Mouse (Mus musculus) small intestine, adult 2 months (tissue): ENCODE measurements around the gene Abhd8. TPM values are rescaled to one million over a fixed set of nuclear protein-coding genes. Genes with fewer than 3 reads are reported as not detected.

Source experiments
- H3K27ac ChIP-seq: fragments of 200-500 bp; 2 replicates; pipeline ENCODE4 v1.5.1; 2012; ENCODE audit warnings: low read depth, low read length, control low read depth, inconsistent platforms; ENCODE audit not compliant: insufficient read depth
- H3K27me3 ChIP-seq: fragments of 200-500 bp; 2 replicates; pipeline ENCODE4 v1.6.1; 2012; ENCODE audit warnings: mild to moderate bottlenecking, moderate library complexity, low read length, inconsistent platforms; ENCODE audit not compliant: control insufficient read depth, insufficient read depth
- H3K36me3 ChIP-seq: fragments of 200-500 bp; 2 replicates; pipeline ENCODE4 v1.6.1; 2012; ENCODE audit warnings: mild to moderate bottlenecking, low read length, control low read depth, inconsistent platforms; ENCODE audit not compliant: control insufficient read depth, insufficient read depth
- H3K4me1 ChIP-seq: fragments of 200-500 bp; 2 replicates; pipeline ENCODE4 v1.6.1; 2012; ENCODE audit warnings: low read length, inconsistent platforms, mixed read lengths; ENCODE audit not compliant: control insufficient read depth, insufficient read depth, insufficient read length
- H3K4me3 ChIP-seq: fragments of 200-500 bp; 2 replicates; pipeline ENCODE4 v1.5.1; 2012; ENCODE audit warnings: low read depth, mild to moderate bottlenecking, control low read depth, inconsistent platforms, low read length, moderate library complexity
- CTCF ChIP-seq: fragments of 200-500 bp; IDR thresholded peaks from 2 replicates; pipeline ENCODE4 v1.5.1; 2012; ENCODE audit warnings: low read depth, mild to moderate bottlenecking, control low read depth, inconsistent platforms, low read length, moderate library complexity, mixed read lengths; ENCODE audit not compliant: insufficient replicate concordance, insufficient read length; ENCODE audit errors: extremely low read depth
- POLR2A ChIP-seq: fragments of 200-500 bp; IDR thresholded peaks from 2 replicates; pipeline ENCODE4 v1.6.1; 2012; ENCODE audit warnings: low read depth, mild to moderate bottlenecking, control low read depth, inconsistent platforms, low read length, moderate library complexity
- WGBS: fragments of 180-500 bp; shearing (Covaris S2); methylation state at CpG from one replicate; pipeline ENCODE4 v1.1.7; 2018; 5-methylcytosine and 5-hydroxymethylcytosine counted together
- polyA plus RNA-seq: library from polyadenylated mRNA; depleted of rRNA; stranded (reverse); fragments of >200 nt; gene quantifications from 2 replicates; pipeline ENCODE4 v1.2.3, GENCODE M21; 2012

Abhd8 gene
- polyA plus RNA-seq, 1 experiment, result 26.5 TPM

DNA sequence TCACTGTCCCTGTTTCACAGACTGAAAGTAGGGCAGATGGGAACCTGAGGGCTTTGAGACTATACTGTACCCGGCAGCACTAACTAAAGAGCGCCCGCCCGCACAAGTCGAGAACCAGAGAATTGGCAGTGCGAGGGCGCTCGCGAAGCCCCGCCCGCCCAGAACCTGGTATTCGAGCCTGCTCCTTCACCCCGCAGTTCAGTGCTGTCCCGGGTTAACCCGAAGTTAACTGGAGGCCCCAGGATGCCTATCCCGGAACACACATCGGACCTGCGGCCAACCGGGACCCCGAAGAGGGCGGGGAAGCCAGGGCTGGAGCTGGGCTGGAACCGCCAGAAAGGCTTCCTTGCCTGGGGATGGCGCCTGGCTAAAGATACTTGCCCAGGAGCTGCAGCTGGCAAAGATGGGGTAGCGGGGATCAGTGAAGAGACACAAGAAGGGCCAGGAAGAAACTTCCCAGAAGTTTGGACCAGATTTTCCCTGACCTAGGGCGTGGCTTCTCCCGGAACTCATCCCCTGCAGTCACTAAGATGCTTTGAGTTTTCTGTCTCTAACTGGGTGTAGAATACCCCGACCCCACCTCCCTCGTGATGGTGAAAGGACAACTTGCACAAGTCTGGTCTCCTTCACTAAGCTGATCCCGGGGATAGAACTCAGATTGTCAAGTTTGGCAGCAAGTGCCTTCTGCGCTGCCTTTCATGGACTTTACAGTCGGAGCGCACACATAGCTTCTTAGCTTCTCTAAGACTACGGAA, 24.4 kb upstream of the Abhd8 start, which contains the start of gene Gtpbp3:
Gene Gtpbp3 (plus strand): TSS at position 413 of the 755 bp plus-strand sequence.
- Histone ChIP-seq H3K27ac (peak within 1 kb of the TSS; percentile 79), H3K4me1 (peaks cover 15% of the 10 kb centered on the region), H3K36me3 (peaks cover 7% of the 10 kb centered on the region; the same call in 1 of the 2 replicates), H3K4me3 (peak within 1 kb of the TSS; percentile 88), H3K27me3 (no peaks in the 10 kb centered on the region)
- WGBS, result 1% methylated on average over 33 of the region's 33 CpGs
- TF ChIP-seq POLR2A, result peak; percentile 19; the same call in 1 of the 2 replicates
- no peak for TF ChIP-seq CTCF

DNA sequence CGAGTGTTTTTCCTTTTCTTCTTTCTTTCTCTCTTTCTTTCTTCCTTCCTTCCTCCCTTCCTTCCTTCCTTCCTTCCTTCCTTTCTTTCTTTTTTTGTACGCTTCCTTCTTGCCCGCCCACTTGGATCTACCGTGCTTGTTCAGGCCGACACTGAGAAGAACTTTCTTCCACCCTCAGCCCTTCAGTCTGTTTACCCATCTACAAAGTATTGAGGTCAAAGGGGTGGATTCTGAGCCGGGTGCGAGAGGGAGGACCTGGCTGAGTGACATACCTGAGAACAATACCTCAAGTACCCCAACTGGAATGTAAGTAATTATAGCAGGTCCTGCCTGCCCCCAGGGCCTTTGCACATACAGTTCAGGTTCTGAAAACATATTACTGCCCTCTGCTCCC, 22.7 kb upstream of the Abhd8 start:
- WGBS, result 5% methylated on average over 7 of the region's 7 CpGs
- Histone ChIP-seq H3K36me3 (peaks cover 4% of the 10 kb centered on the region; the same call in 1 of the 2 replicates), H3K27me3 (no peaks in the 10 kb centered on the region), H3K4me1 (peaks cover 10% of the 10 kb centered on the region), H3K4me3 (no peak overlapping the region), H3K27ac (no peak overlapping the region)
- TF ChIP-seq CTCF, result no peak
- no peak for TF ChIP-seq POLR2A

DNA sequence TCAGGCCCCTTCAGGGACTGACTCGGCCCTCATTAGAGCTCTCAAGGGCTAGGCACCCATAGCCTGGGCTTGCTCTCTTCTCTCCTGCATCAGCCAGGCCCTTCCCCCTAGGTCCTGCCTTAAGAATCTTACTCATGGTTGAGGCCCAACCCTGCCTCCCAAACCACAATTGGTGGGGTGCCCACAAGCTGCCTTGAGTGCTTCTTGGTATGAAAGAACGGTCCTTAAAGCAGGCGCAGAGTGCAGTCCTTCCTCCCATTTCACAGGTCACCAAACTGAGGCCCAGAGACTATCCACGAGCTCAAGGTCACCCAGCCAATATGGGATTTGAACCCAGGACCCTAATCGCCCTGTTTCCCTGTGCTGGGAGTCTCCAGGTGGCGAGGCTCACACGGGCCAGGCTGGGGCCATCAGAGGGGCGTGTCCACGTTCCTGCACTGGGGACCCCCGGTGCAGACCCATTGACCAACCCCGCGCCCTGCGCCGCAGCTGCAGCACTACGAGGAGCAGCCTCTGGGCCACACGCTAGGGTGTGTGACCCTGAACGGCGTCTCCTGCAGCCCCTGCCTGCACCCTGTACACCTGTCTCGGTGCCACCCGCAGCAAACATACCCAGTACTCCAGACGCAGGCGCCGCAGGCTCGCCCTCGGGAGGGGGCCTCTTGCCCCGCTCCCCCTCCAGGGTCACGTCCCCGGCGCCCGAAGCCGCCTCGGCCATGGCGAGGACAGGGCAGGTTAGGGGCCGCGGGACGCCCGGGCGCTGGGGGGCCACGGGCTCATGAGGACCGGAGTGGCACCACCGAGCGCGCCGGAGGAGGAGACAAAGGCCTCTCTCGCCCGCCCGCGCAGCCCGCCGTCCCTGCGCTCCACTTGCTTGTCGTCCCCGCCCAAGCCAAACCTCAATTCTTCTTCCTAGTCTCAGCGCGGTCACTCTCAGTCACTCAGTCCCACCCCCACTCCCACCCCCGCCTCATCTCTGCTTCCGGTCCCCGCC, 22.0 kb upstream of the Abhd8 start, which contains the start of gene Ano8:
Gene Ano8 (minus strand): TSS at position 822 of the 994 bp plus-strand sequence.
- TF ChIP-seq POLR2A (no peak; the same call in 1 of the 2 replicates), CTCF (no peak)
- Histone ChIP-seq H3K4me3 (peak within 1 kb of the TSS; percentile 67), H3K4me1 (peaks cover 9% of the 10 kb centered on the region), H3K36me3 (no peaks in the 10 kb centered on the region), H3K27me3 (no peaks in the 10 kb centered on the region), H3K27ac (no peak within 1 kb of the TSS)
- 5% methylated on average over 57 of the region's 58 CpGs for WGBS

DNA sequence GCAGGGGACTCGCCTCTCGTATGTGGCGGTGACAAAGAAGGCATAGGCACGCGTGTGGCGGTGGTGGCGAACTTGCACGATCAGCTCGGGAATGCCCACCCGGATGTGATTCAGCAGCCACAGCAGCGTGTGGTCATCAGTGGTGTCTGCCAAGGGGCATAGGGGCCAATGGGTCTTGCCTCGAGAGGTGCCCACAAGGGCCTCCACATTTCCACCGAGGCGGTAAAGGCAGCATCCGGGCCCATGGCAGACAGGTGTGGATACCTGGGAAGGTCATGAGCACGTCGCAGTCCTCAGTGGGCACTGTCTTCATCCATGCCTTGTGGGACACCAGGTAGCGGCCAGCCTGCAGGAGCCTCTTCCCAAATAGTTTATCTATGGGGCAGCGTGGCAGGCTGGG, 21.3 kb upstream of the Abhd8 start:
- peaks cover 9% of the 10 kb centered on the region for H3K4me1 ChIP-seq
- WGBS, result 95% methylated on average over 19 of the region's 19 CpGs
- H3K4me3 ChIP-seq, result no peak overlapping the region
- no peaks in the 10 kb centered on the region for H3K36me3 ChIP-seq
- no peak overlapping the region for H3K27ac ChIP-seq
- H3K27me3 ChIP-seq, result no peaks in the 10 kb centered on the region
- TF ChIP-seq CTCF (no peak), POLR2A (no peak)

DNA sequence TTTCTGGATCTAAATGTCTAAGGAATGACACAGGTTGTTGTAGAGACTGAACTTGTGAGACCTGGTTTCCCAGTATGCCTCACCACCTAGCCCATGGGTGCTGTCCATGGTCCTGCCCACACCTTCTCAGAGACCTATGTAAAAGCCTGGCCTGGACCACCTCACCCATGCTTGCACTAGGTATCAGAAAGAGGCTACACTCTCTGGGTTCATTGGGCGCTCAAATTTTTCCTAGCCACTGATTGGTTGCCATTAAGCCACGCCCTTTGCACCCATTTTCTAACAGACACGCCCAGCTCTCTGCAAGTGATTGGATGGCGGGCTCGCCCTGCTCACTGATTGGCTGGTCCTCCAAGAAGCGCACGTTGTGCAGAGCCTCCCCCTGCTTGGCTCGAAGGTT, 20.5 kb upstream of the Abhd8 start:
- H3K4me1 ChIP-seq, result peaks cover 4% of the 10 kb centered on the region
- 71% methylated on average over 8 of the region's 8 CpGs for WGBS
- no peak overlapping the region for H3K27ac ChIP-seq
- no peak overlapping the region for H3K4me3 ChIP-seq
- TF ChIP-seq POLR2A (no peak), CTCF (no peak)
- H3K36me3 ChIP-seq, result no peaks in the 10 kb centered on the region
- no peaks in the 10 kb centered on the region for H3K27me3 ChIP-seq

DNA sequence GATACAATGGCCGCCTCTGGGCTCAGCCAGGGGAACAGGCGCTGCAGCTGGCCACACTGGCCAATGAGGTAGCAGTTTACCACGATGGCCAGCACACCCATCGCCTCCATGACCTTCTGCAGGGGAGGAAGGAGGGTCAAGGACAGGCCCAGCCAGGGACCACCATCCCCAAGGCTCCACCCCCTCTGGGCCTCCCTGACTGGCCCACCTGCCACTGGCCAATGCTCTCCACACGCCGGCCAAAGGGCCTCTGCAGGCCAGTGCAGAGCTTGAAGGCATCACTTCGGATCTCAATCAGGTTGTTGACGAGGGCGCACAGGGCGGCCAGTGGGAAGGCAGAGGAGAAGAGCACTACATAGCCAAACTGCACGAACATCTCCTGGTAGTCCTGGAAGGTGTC, 15.5 kb upstream of the Abhd8 start:
- WGBS, result 90% methylated on average over 11 of the region's 11 CpGs
- TF ChIP-seq POLR2A, result no peak
- TF ChIP-seq CTCF, result no peak
- peaks cover 4% of the 10 kb centered on the region for H3K36me3 ChIP-seq

More for the DNA sequence above, 15.5 kb upstream of the Abhd8 start:
- Histone ChIP-seq H3K4me1 (peaks cover 5% of the 10 kb centered on the region), H3K27me3 (no peaks in the 10 kb centered on the region), H3K4me3 (no peak overlapping the region), H3K27ac (no peak overlapping the region)
